Comparison of ENCODE assay signal across 10 mouse cellular contexts in genomic region chr7:28180890-28181289, GRCm38 (mm10). TPM values are rescaled to one million over a fixed set of nuclear protein-coding genes. Genes with fewer than 3 reads are reported as not detected.
DNase-seq lines count a peak whose midpoint lies in the region; ATAC-seq lines count a peak whose summit lies in the region.
"Had no signal": no experiment of that assay in that cellular context is flagged by ENCODE, and none has a peak within 500 bp of the region (broad histone marks: within the 10 kb centered on the region; RNA-seq: fewer than 3 reads in every experiment).

No protein-coding gene starts in this region.

- peak overlapping the region; percentile 93 for H3K4me2 ChIP-seq in heart, embryonic 14.5 days (ENCODE audit: low read length)
- peak overlapping the region; percentile 79 for H3K4me2 ChIP-seq in hindbrain, embryonic 16.5 days (ENCODE audit: low read length)
- H3K4me2 ChIP-seq in midbrain, embryonic 14.5 days (ENCODE audit: low read length) = peak overlapping the region; percentile 66

- 74% methylated on average over 5 of the region's 5 CpGs for WGBS in heart, embryonic 14.5 days
- 84% methylated on average over 5 of the region's 5 CpGs for WGBS in embryonic facial prominence, embryonic 10.5 days
- 77% methylated on average over 5 of the region's 5 CpGs for WGBS in hindbrain, embryonic 16.5 days
- WGBS in midbrain, embryonic 14.5 days = 75% methylated on average over 5 of the region's 5 CpGs

- ATAC-seq in heart, embryonic 14.5 days (ENCODE audit: insufficient number of reproducible peaks, insufficient read depth, low FRiP score, low read depth) = no peak
- ATAC-seq in hindbrain, embryonic 16.5 days = no peak
- no peak for ATAC-seq in midbrain, embryonic 14.5 days (ENCODE audit: low FRiP score, low TSS enrichment)

- peak overlapping the region; percentile 90 to 98; a peak in 2 of 4 replicates for H3K4me3 ChIP-seq in heart, embryonic 14.5 days (ENCODE audit: control insufficient read depth in 1 of 2, insufficient read depth in 1 of 2, low read depth in 1 of 2, low read length in 2 of 2)
- H3K4me3 ChIP-seq in embryonic facial prominence, embryonic 10.5 days = peak overlapping the region; percentile 87
- peak overlapping the region; percentile 95 for H3K4me3 ChIP-seq in hindbrain, embryonic 16.5 days (ENCODE audit: low read length)
- peak overlapping the region; percentile 99 for H3K4me3 ChIP-seq in midbrain, embryonic 14.5 days (replicated peaks; ENCODE audit: low read depth, low read length)

- H3K27me3 ChIP-seq in heart, embryonic 14.5 days (ENCODE audit: control insufficient read depth, insufficient read depth, low read length) = no peaks in the 10 kb centered on the region
- no peaks in the 10 kb centered on the region for H3K27me3 ChIP-seq in embryonic facial prominence, embryonic 10.5 days (replicated peaks; ENCODE audit: low read depth, poor library complexity, severe bottlenecking)
- H3K27me3 ChIP-seq in hindbrain, embryonic 16.5 days (replicated peaks; ENCODE audit: control insufficient read depth, insufficient read depth, low read length) = no peaks in the 10 kb centered on the region
- no peaks in the 10 kb centered on the region for H3K27me3 ChIP-seq in midbrain, embryonic 14.5 days (ENCODE audit: control insufficient read depth, insufficient read depth, low read length)
- H3K27me3 ChIP-seq: CH12.LX had no signal

- no peak overlapping the region for H3K27ac ChIP-seq in heart, embryonic 14.5 days (replicated peaks in 1 of 2; ENCODE audit: control insufficient read depth in 1 of 2, insufficient read depth in 1 of 2, low read depth in 2 of 2, low read length in 2 of 2)
- peak overlapping the region; percentile 99; the same call in 1 of the 2 replicates for H3K27ac ChIP-seq in embryonic facial prominence, embryonic 10.5 days (replicated peaks)
- peak overlapping the region; percentile 95 for H3K27ac ChIP-seq in hindbrain, embryonic 16.5 days (ENCODE audit: low read depth, low read length)
- peak overlapping the region; percentile 98; the same call in 1 of the 2 replicates for H3K27ac ChIP-seq in midbrain, embryonic 14.5 days (replicated peaks; ENCODE audit: low read depth, low read length)

- peaks cover 79% of the 10 kb centered on the region for H3K36me3 ChIP-seq in heart, embryonic 14.5 days (ENCODE audit: control insufficient read depth, insufficient read depth, low read length)
- H3K36me3 ChIP-seq in embryonic facial prominence, embryonic 10.5 days (replicated peaks) = peaks cover 86% of the 10 kb centered on the region
- H3K36me3 ChIP-seq in hindbrain, embryonic 16.5 days (ENCODE audit: control insufficient read depth, insufficient read depth, low read length) = peaks cover 58% of the 10 kb centered on the region
- peaks cover 75% of the 10 kb centered on the region for H3K36me3 ChIP-seq in midbrain, embryonic 14.5 days (ENCODE audit: control insufficient read depth, insufficient read depth, low read length)

- no peaks in the 10 kb centered on the region for H3K9me3 ChIP-seq in heart, embryonic 14.5 days (ENCODE audit: control insufficient read depth, low read length)
- H3K9me3 ChIP-seq in embryonic facial prominence, embryonic 10.5 days = no peaks in the 10 kb centered on the region
- H3K9me3 ChIP-seq in hindbrain, embryonic 16.5 days (ENCODE audit: control insufficient read depth, low read length) = no peaks in the 10 kb centered on the region
- no peaks in the 10 kb centered on the region for H3K9me3 ChIP-seq in midbrain, embryonic 14.5 days (ENCODE audit: control insufficient read depth, low read length)

- peak overlapping the region; percentile 89 for H3K9ac ChIP-seq in heart, embryonic 14.5 days (ENCODE audit: low read length)
- H3K9ac ChIP-seq in hindbrain, embryonic 16.5 days (ENCODE audit: low read depth, low read length) = peak overlapping the region; percentile 93
- H3K9ac ChIP-seq in midbrain, embryonic 14.5 days (replicated peaks; ENCODE audit: low read length) = peak overlapping the region; percentile 95

- no peak for DNase-seq in heart, postnatal 4 days
- no peak for DNase-seq in embryonic facial prominence, embryonic 10.5 days (ENCODE audit: low spot score)
- DNase-seq in midbrain, embryonic 14.5 days = no peak
- no peak for DNase-seq in urinary bladder, postnatal 10 days (ENCODE audit: low spot score)
- no peak for DNase-seq in adrenal gland, postnatal 4 days (ENCODE audit: low spot score in 2 of 2)
- DNase-seq in adrenal gland, postnatal 36 days = no peak

- H3K4me1 ChIP-seq in heart, embryonic 14.5 days (ENCODE audit: control insufficient read depth in 2 of 2, insufficient read depth in 2 of 2, low read length in 2 of 2) = peaks cover 5 to 9% of the 10 kb centered on the region in 2 experiments; a peak in 3 of 4 replicates
- peaks cover 19% of the 10 kb centered on the region for H3K4me1 ChIP-seq in embryonic facial prominence, embryonic 10.5 days
- H3K4me1 ChIP-seq in hindbrain, embryonic 16.5 days (ENCODE audit: control insufficient read depth, insufficient read depth, low read depth, low read length) = peaks cover 12% of the 10 kb centered on the region
- peaks cover 9% of the 10 kb centered on the region; the same call in 1 of the 2 replicates for H3K4me1 ChIP-seq in midbrain, embryonic 14.5 days (ENCODE audit: control insufficient read depth, insufficient read depth, low read length)

RNA-seq across cellular contexts. Expression of gene Dyrk1b, which starts 1.6 kb away (rescaled TPM):
- polyA plus RNA-seq in heart, embryonic 14.5 days (2014; fragmentation: Nextera tagmentation; extraction: Ambion mirVana) = 10.7 and 11.7 TPM in 2 replicates
- 10 to 100 TPM; 22.9 to 24.4 TPM for total RNA-seq in heart, postnatal 4 days (2021)
- 16.6 TPM in 2 replicates for polyA plus RNA-seq in embryonic facial prominence, embryonic 10.5 days (2016; fragmentation: Nextera tagmentation; extraction: Ambion mirVana)
- polyA plus RNA-seq in hindbrain, embryonic 16.5 days (2015; fragmentation: Nextera tagmentation; extraction: Ambion mirVana) = 8.1 and 9.9 TPM in 2 replicates
- 13.7 and 17.3 TPM in 2 replicates for polyA plus RNA-seq in midbrain, embryonic 14.5 days (2014; fragmentation: Nextera tagmentation; extraction: Ambion mirVana)
- 10 to 100 TPM; 40.9 to 41.9 TPM for total RNA-seq in adrenal gland, postnatal 4 days (2021)
- total RNA-seq in adrenal gland, postnatal 36 days (2021) = 10 to 100 TPM; 27.3 to 31.4 TPM

RNA-seq across cellular contexts. Expression of gene Fbl, which starts 11.4 kb away (rescaled TPM):
- polyA plus RNA-seq in heart, embryonic 14.5 days (2014; fragmentation: Nextera tagmentation; extraction: Ambion mirVana) = 20.1 and 23.1 TPM in 2 replicates
- 10 to 100 TPM; 67.2 to 68.2 TPM for total RNA-seq in heart, postnatal 4 days (2021)
- polyA plus RNA-seq in embryonic facial prominence, embryonic 10.5 days (2016; fragmentation: Nextera tagmentation; extraction: Ambion mirVana) = 171 and 181 TPM in 2 replicates
- 57.1 and 66.1 TPM in 2 replicates for polyA plus RNA-seq in hindbrain, embryonic 16.5 days (2015; fragmentation: Nextera tagmentation; extraction: Ambion mirVana)
- 26.2 and 36.4 TPM in 2 replicates for polyA plus RNA-seq in midbrain, embryonic 14.5 days (2014; fragmentation: Nextera tagmentation; extraction: Ambion mirVana)
- total RNA-seq in adrenal gland, postnatal 4 days (2021) = 100 to 1,000 TPM; 102 to 119 TPM
- 100 to 1,000 TPM in 1 of 2 experiments, 10 to 100 TPM in 1; 92.2 to 134 TPM for total RNA-seq in adrenal gland, postnatal 36 days (2021)

RNA-seq across cellular contexts. Expression of gene 9530053A07Rik, which starts 51.6 kb away (rescaled TPM):
- polyA plus RNA-seq in heart, embryonic 14.5 days (2014; fragmentation: Nextera tagmentation; extraction: Ambion mirVana) = 0.03 TPM in 1 of 2 replicates, not detected in the other
- not detected for total RNA-seq in heart, postnatal 4 days (2021)
- 0.03 and 0.06 TPM in 2 replicates for polyA plus RNA-seq in embryonic facial prominence, embryonic 10.5 days (2016; fragmentation: Nextera tagmentation; extraction: Ambion mirVana)
- polyA plus RNA-seq in hindbrain, embryonic 16.5 days (2015; fragmentation: Nextera tagmentation; extraction: Ambion mirVana) = 0.10 and 0.13 TPM in 2 replicates
- 0.04 TPM in 2 replicates for polyA plus RNA-seq in midbrain, embryonic 14.5 days (2014; fragmentation: Nextera tagmentation; extraction: Ambion mirVana)
- under 1 TPM in 1 of 2 experiments, not detected in 1; 0.06 TPM for total RNA-seq in adrenal gland, postnatal 4 days (2021)
- total RNA-seq in adrenal gland, postnatal 36 days (2021) = not detected
- total RNA-seq: liver, adult 2 months had no signal
- polyA plus RNA-seq: liver, adult 2 months had no signal

Comparison
In these comparisons a context has a peak if more than half of its experiments do, and no peak if none do; other contexts are left out.
1. H3K27ac ChIP-seq: peak in embryonic facial prominence, embryonic 10.5 days (single experiment), hindbrain, embryonic 16.5 days (single experiment) and midbrain, embryonic 14.5 days (single experiment); none in heart, embryonic 14.5 days (0 of 2).
2. Peak in every context shown above with its lines, with median percentiles within 50 percentile points of each other: H3K4me2 ChIP-seq, H3K4me3 ChIP-seq and H3K9ac ChIP-seq.